Mouse (Mus musculus): ENCODE results near the gene Disc1. TPM values are rescaled to one million over a fixed set of nuclear protein-coding genes. Genes with fewer than 3 reads are reported as not detected.

The Disc1 gene
- polyA plus RNA-seq, 1 experiment: 1.8 TPM

GRCm38 (mm10) chr8:125084523-125084922 lies 30.5 kb downstream of the Disc1 start:
- DNase-seq (ENCODE audit: low read depth in 1 of 2, low spot score in 2 of 2): no peak
- H3K4me3 ChIP-seq (ENCODE audit: extremely low read depth, insufficient read depth, insufficient read length): no peak overlapping the region
- H3K27me3 ChIP-seq (ENCODE audit: control insufficient read depth, insufficient read depth, low read length): no peaks in the 10 kb centered on the region
- peaks cover 10% of the 10 kb centered on the region; the same call in 1 of the 2 replicates for H3K4me1 ChIP-seq (ENCODE audit: control insufficient read depth, insufficient read depth, insufficient read length)
- WGBS: 85% methylated on average over 7 of the region's 7 CpGs
- TF ChIP-seq POLR2A (IDR thresholded peaks at IDR 0.05; ENCODE audit: low read depth, low read length) (no peak), CTCF (IDR thresholded peaks at IDR 0.05; ENCODE audit: extremely low read depth, insufficient read depth, insufficient read length, insufficient replicate concordance) (no peak)
- no peaks in the 10 kb centered on the region for H3K36me3 ChIP-seq (ENCODE audit: control insufficient read depth, insufficient read depth, low read length)
- no peak overlapping the region for H3K27ac ChIP-seq (ENCODE audit: insufficient read depth, low read length)

GRCm38 (mm10) chr8:125090889-125091740 lies 37.1 kb downstream of the Disc1 start:
- H3K36me3 ChIP-seq (ENCODE audit: control insufficient read depth, insufficient read depth, low read length): no peaks in the 10 kb centered on the region
- H3K4me1 ChIP-seq (ENCODE audit: control insufficient read depth, insufficient read depth, insufficient read length): no peaks in the 10 kb centered on the region
- H3K27me3 ChIP-seq (ENCODE audit: control insufficient read depth, insufficient read depth, low read length): no peaks in the 10 kb centered on the region
- TF ChIP-seq CTCF (IDR thresholded peaks at IDR 0.05; ENCODE audit: extremely low read depth, insufficient read depth, insufficient read length, insufficient replicate concordance) (no peak), POLR2A (IDR thresholded peaks at IDR 0.05; ENCODE audit: low read depth, low read length) (no peak)
- H3K27ac ChIP-seq (ENCODE audit: insufficient read depth, low read length): no peak overlapping the region
- WGBS: 84% methylated on average over 21 of the region's 21 CpGs
- H3K4me3 ChIP-seq (ENCODE audit: extremely low read depth, insufficient read depth, insufficient read length): no peak overlapping the region
- DNase-seq (ENCODE audit: low read depth in 1 of 2, low spot score in 2 of 2): no peak

DNA sequence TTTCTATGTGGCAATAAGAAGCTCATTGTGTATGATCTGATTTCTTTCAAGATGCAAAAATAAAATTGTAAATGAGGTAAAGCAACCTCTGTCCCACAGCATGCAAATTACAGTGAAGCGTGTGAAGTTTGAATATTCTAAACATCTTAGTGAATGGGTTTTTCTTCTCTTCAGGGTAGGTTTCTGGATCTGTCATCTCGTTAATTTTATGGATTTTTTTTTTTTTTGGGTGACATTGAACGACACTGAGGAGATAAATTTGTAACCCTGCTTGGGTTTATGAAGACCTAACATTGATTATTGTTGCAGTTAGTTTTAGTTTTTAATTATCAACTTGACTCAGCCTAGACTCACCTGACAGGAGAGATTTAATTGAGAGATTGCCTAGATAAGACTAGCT lies 43.1 kb downstream of the Disc1 start:
- H3K27me3 ChIP-seq (ENCODE audit: control insufficient read depth, insufficient read depth, low read length): no peaks in the 10 kb centered on the region
- no peaks in the 10 kb centered on the region for H3K36me3 ChIP-seq (ENCODE audit: control insufficient read depth, insufficient read depth, low read length)
- H3K4me1 ChIP-seq (ENCODE audit: control insufficient read depth, insufficient read depth, insufficient read length): no peaks in the 10 kb centered on the region
- no peak overlapping the region for H3K4me3 ChIP-seq (ENCODE audit: extremely low read depth, insufficient read depth, insufficient read length)
- TF ChIP-seq POLR2A (IDR thresholded peaks at IDR 0.05; ENCODE audit: low read depth, low read length) (no peak), CTCF (IDR thresholded peaks at IDR 0.05; ENCODE audit: extremely low read depth, insufficient read depth, insufficient read length, insufficient replicate concordance) (no peak)
- WGBS: 76% methylated on average over 3 of the region's 3 CpGs
- DNase-seq (ENCODE audit: low read depth in 1 of 2, low spot score in 2 of 2): no peak
- no peak overlapping the region for H3K27ac ChIP-seq (ENCODE audit: insufficient read depth, low read length)

GRCm38 (mm10) chr8:125098050-125098449 lies 44.1 kb downstream of the Disc1 start:
- 88% methylated on average over 5 of the region's 5 CpGs for WGBS
- no peak overlapping the region for H3K4me3 ChIP-seq (ENCODE audit: extremely low read depth, insufficient read depth, insufficient read length)

GRCm38 (mm10) chr8:125102303-125102702 lies 48.3 kb downstream of the Disc1 start:
- DNase-seq (ENCODE audit: low read depth in 1 of 2, low spot score in 2 of 2): no peak
- TF ChIP-seq POLR2A (IDR thresholded peaks at IDR 0.05; ENCODE audit: low read depth, low read length): no peak
- TF ChIP-seq CTCF (IDR thresholded peaks at IDR 0.05; ENCODE audit: extremely low read depth, insufficient read depth, insufficient read length, insufficient replicate concordance): no peak
- Histone ChIP-seq H3K4me3 (ENCODE audit: extremely low read depth, insufficient read depth, insufficient read length) (no peak overlapping the region), H3K36me3 (ENCODE audit: control insufficient read depth, insufficient read depth, low read length) (no peaks in the 10 kb centered on the region), H3K4me1 (ENCODE audit: control insufficient read depth, insufficient read depth, insufficient read length) (no peaks in the 10 kb centered on the region), H3K27ac (ENCODE audit: insufficient read depth, low read length) (no peak overlapping the region), H3K27me3 (ENCODE audit: control insufficient read depth, insufficient read depth, low read length) (no peaks in the 10 kb centered on the region)
- 90% methylated on average over 13 of the region's 13 CpGs for WGBS

More at GRCm38 (mm10) chr8:125098050-125098449, 44.1 kb downstream of the Disc1 start:
- Histone ChIP-seq H3K4me1 (ENCODE audit: control insufficient read depth, insufficient read depth, insufficient read length) (no peaks in the 10 kb centered on the region), H3K27me3 (ENCODE audit: control insufficient read depth, insufficient read depth, low read length) (no peaks in the 10 kb centered on the region), H3K27ac (ENCODE audit: insufficient read depth, low read length) (no peak overlapping the region), H3K36me3 (ENCODE audit: control insufficient read depth, insufficient read depth, low read length) (no peaks in the 10 kb centered on the region)
- no peak for DNase-seq (ENCODE audit: low read depth in 1 of 2, low spot score in 2 of 2)
- TF ChIP-seq CTCF (IDR thresholded peaks at IDR 0.05; ENCODE audit: extremely low read depth, insufficient read depth, insufficient read length, insufficient replicate concordance) (no peak), POLR2A (IDR thresholded peaks at IDR 0.05; ENCODE audit: low read depth, low read length) (no peak)

GRCm38 (mm10) chr8:125113171-125113570 lies 59.2 kb downstream of the Disc1 start:
- H3K27me3 ChIP-seq (ENCODE audit: control insufficient read depth, insufficient read depth, low read length): no peaks in the 10 kb centered on the region
- DNase-seq (ENCODE audit: low read depth in 1 of 2, low spot score in 2 of 2): no peak
- no peak for TF ChIP-seq POLR2A (IDR thresholded peaks at IDR 0.05; ENCODE audit: low read depth, low read length)
- no peak for TF ChIP-seq CTCF (IDR thresholded peaks at IDR 0.05; ENCODE audit: extremely low read depth, insufficient read depth, insufficient read length, insufficient replicate concordance)
- H3K27ac ChIP-seq (ENCODE audit: insufficient read depth, low read length): no peak overlapping the region
- H3K36me3 ChIP-seq (ENCODE audit: control insufficient read depth, insufficient read depth, low read length): no peaks in the 10 kb centered on the region
- no peak overlapping the region for H3K4me3 ChIP-seq (ENCODE audit: extremely low read depth, insufficient read depth, insufficient read length)
- 68% methylated on average over 9 of the region's 9 CpGs for whole genome bisulfite sequencing
- no peaks in the 10 kb centered on the region for H3K4me1 ChIP-seq (ENCODE audit: control insufficient read depth, insufficient read depth, insufficient read length)

- Histone ChIP-seq H3K27me3 (ENCODE audit: control insufficient read depth, insufficient read depth, low read length) (no peaks in the 10 kb centered on the region), H3K36me3 (ENCODE audit: control insufficient read depth, insufficient read depth, low read length) (no peaks in the 10 kb centered on the region), H3K4me1 (ENCODE audit: control insufficient read depth, insufficient read depth, insufficient read length) (no peaks in the 10 kb centered on the region), H3K27ac (ENCODE audit: insufficient read depth, low read length) (no peak overlapping the region), H3K4me3 (ENCODE audit: extremely low read depth, insufficient read depth, insufficient read length) (no peak overlapping the region)
- no peak for TF ChIP-seq POLR2A (IDR thresholded peaks at IDR 0.05; ENCODE audit: low read depth, low read length)
- TF ChIP-seq CTCF (IDR thresholded peaks at IDR 0.05; ENCODE audit: extremely low read depth, insufficient read depth, insufficient read length, insufficient replicate concordance): no peak
- WGBS: 92% methylated on average over 3 of the region's 3 CpGs
- DNase-seq (ENCODE audit: low read depth in 1 of 2, low spot score in 2 of 2): no peak
These were observed 59.8 kb downstream of the Disc1 start for GRCm38 (mm10) chr8:125113831-125114230.
